Mouse (Mus musculus): ENCODE measurements around the gene Nmrk1. TPM values are rescaled to one million over a fixed set of nuclear protein-coding genes. Genes with fewer than 3 reads are reported as not detected.
A peak's percentile ranks its signal among the peaks of the same experiment; 100 is the strongest.

Nmrk1 gene
- total RNA-seq, 2 experiments from 2014 or later = 8.6 to 10.3 TPM

GRCm38 (mm10) chr19:18629589-18629988 lies 2.2 kb upstream of the Nmrk1 start:
- TF ChIP-seq CTCF (conservative IDR thresholded peaks at IDR 0.05) = no peak
- no peak for DNase-seq (ENCODE audit: low spot score in 2 of 2)
- peak overlapping the region; percentile 4; the same call in 1 of the 2 replicates for H3K4me3 ChIP-seq
- H3K27ac ChIP-seq = no peak overlapping the region

GRCm38 (mm10) chr19:18630221-18631119 lies 1.3 kb upstream of the Nmrk1 start:
- Histone ChIP-seq H3K4me3 (peak overlapping the region; percentile 98), H3K27ac (peak overlapping the region; percentile 81; the same call in 1 of the 2 replicates)
- TF ChIP-seq CTCF (conservative IDR thresholded peaks at IDR 0.05) = no peak
- DNase-seq (ENCODE audit: low spot score in 2 of 2) = no peak

- peak overlapping the region; percentile 98 for H3K4me3 ChIP-seq
- peak overlapping the region; percentile 81 for H3K27ac ChIP-seq
- peak; percentile 22; the same call in 1 of the 2 replicates for TF ChIP-seq CTCF (conservative IDR thresholded peaks at IDR 0.05)
These were observed 548 bp upstream of the Nmrk1 start for GRCm38 (mm10) chr19:18631161-18631643.

GRCm38 (mm10) chr19:18632231-18633185 lies 758 bp downstream of the Nmrk1 start:
- no peak for TF ChIP-seq CTCF (conservative IDR thresholded peaks at IDR 0.05)
- Histone ChIP-seq H3K4me3 (peak overlapping the region; percentile 98), H3K27ac (peak overlapping the region; percentile 81)
- DNase-seq (ENCODE audit: low spot score in 2 of 2) = no peak

More at GRCm38 (mm10) chr19:18631161-18631643, 548 bp upstream of the Nmrk1 start:
- DNase-seq (ENCODE audit: low spot score in 2 of 2) = peak; percentile 22 to 38

GRCm38 (mm10) chr19:18637954-18638353 lies 6.2 kb downstream of the Nmrk1 start:
- no peak for DNase-seq (ENCODE audit: low spot score in 2 of 2)
- Histone ChIP-seq H3K4me3 (no peak overlapping the region), H3K27ac (no peak overlapping the region)
- no peak for TF ChIP-seq CTCF (conservative IDR thresholded peaks at IDR 0.05)

GRCm38 (mm10) chr19:18638949-18639348 lies 7.2 kb downstream of the Nmrk1 start:
- no peak for DNase-seq (ENCODE audit: low spot score in 2 of 2)
- TF ChIP-seq CTCF (conservative IDR thresholded peaks at IDR 0.05) = no peak

GRCm38 (mm10) chr19:18639552-18639951 lies 7.8 kb downstream of the Nmrk1 start:
- no peak for DNase-seq (ENCODE audit: low spot score in 2 of 2)
- peak; percentile 73 for TF ChIP-seq CTCF (conservative IDR thresholded peaks at IDR 0.05)
- Histone ChIP-seq H3K4me3 (no peak overlapping the region), H3K27ac (no peak overlapping the region)

More at GRCm38 (mm10) chr19:18638949-18639348, 7.2 kb downstream of the Nmrk1 start:
- Histone ChIP-seq H3K4me3 (no peak overlapping the region), H3K27ac (no peak overlapping the region)

GRCm38 (mm10) chr19:18641001-18641400 lies 9.3 kb downstream of the Nmrk1 start:
- no peak for DNase-seq (ENCODE audit: low spot score in 2 of 2)
- H3K4me3 ChIP-seq = no peak overlapping the region
- H3K27ac ChIP-seq = no peak overlapping the region
- TF ChIP-seq CTCF (conservative IDR thresholded peaks at IDR 0.05) = no peak

GRCm38 (mm10) chr19:18643411-18643810 lies 11.7 kb downstream of the Nmrk1 start:
- no peak for TF ChIP-seq CTCF (conservative IDR thresholded peaks at IDR 0.05)
- H3K27ac ChIP-seq = no peak overlapping the region
- DNase-seq (ENCODE audit: low spot score in 2 of 2) = no peak
- no peak overlapping the region for H3K4me3 ChIP-seq

- Histone ChIP-seq H3K4me3 (no peak overlapping the region), H3K27ac (no peak overlapping the region)
- TF ChIP-seq CTCF (conservative IDR thresholded peaks at IDR 0.05) = no peak
- no peak for DNase-seq (ENCODE audit: low spot score in 2 of 2)
These were observed 12.3 kb downstream of the Nmrk1 start for GRCm38 (mm10) chr19:18644084-18644483.

GRCm38 (mm10) chr19:18646397-18646796 lies 14.6 kb downstream of the Nmrk1 start:
- DNase-seq (ENCODE audit: low spot score in 2 of 2) = no peak
- Histone ChIP-seq H3K4me3 (no peak overlapping the region), H3K27ac (no peak overlapping the region)
- TF ChIP-seq CTCF (conservative IDR thresholded peaks at IDR 0.05) = no peak

GRCm38 (mm10) chr19:18646853-18647420 lies 15.2 kb downstream of the Nmrk1 start:
- Histone ChIP-seq H3K4me3 (no peak overlapping the region), H3K27ac (no peak overlapping the region)
- DNase-seq (ENCODE audit: low spot score in 2 of 2) = no peak
- TF ChIP-seq CTCF (conservative IDR thresholded peaks at IDR 0.05) = no peak
